Mouse (Mus musculus) right cerebral cortex, postnatal 4 days (tissue): ENCODE measurements at regions not wholly inside any gene's neighbourhood (a gene's known extent, or its start where the extent isn't known, plus 50 kb on each side); places are given as distances from the start of the nearest gene placed in this dataset.

Experiments used
- DNase-seq: peaks from one replicate; pipeline ENCODE4 v3.0.0-alpha.2; 2022

GRCm38 (mm10) chr8:126669919-126670318 is 76.1 kb upstream of the Irf2bp2 start:
- no peak for DNase-seq

- DNase-seq: no peak
Observed at GRCm38 (mm10) chr8:126669154-126669553, 75.4 kb upstream of the Irf2bp2 start.

GRCm38 (mm10) chr8:126668657-126669025 is 74.9 kb upstream of the Irf2bp2 start:
- peak; percentile 38 for DNase-seq

- DNase-seq: peak; percentile 64
Observed at GRCm38 (mm10) chr8:126667721-126668656, 74.2 kb upstream of the Irf2bp2 start.

GRCm38 (mm10) chr8:126667086-126667720 is 73.4 kb upstream of the Irf2bp2 start:
- no peak for DNase-seq

GRCm38 (mm10) chr8:126666327-126667085 is 72.7 kb upstream of the Irf2bp2 start:
- peak; percentile 100 for DNase-seq

GRCm38 (mm10) chr8:126665581-126666241 is 71.9 kb upstream of the Irf2bp2 start:
- DNase-seq: peak; percentile 61

GRCm38 (mm10) chr8:126664891-126665290 is 71.1 kb upstream of the Irf2bp2 start:
- DNase-seq: no peak

- no peak for DNase-seq
Observed at GRCm38 (mm10) chr8:126662797-126663784, 69.3 kb upstream of the Irf2bp2 start.

- DNase-seq: no peak
Observed at GRCm38 (mm10) chr8:126662151-126662550, 68.4 kb upstream of the Irf2bp2 start.

GRCm38 (mm10) chr8:126661511-126662142 is 67.8 kb upstream of the Irf2bp2 start:
- DNase-seq: no peak

GRCm38 (mm10) chr8:126660658-126661316 is 67.0 kb upstream of the Irf2bp2 start:
- no peak for DNase-seq

GRCm38 (mm10) chr8:126659691-126660657 is 66.2 kb upstream of the Irf2bp2 start:
- no peak for DNase-seq

GRCm38 (mm10) chr8:126657546-126657945 is 63.8 kb upstream of the Irf2bp2 start:
- DNase-seq: no peak

GRCm38 (mm10) chr8:126656554-126657260 is 62.9 kb upstream of the Irf2bp2 start:
- no peak for DNase-seq

GRCm38 (mm10) chr8:126655565-126655964 is 61.8 kb upstream of the Irf2bp2 start:
- no peak for DNase-seq

GRCm38 (mm10) chr8:126654353-126654752 is 60.6 kb upstream of the Irf2bp2 start:
- no peak for DNase-seq

GRCm38 (mm10) chr8:126652151-126652550 is 58.4 kb upstream of the Irf2bp2 start:
- DNase-seq: no peak

GRCm38 (mm10) chr8:126650945-126651344 is 57.2 kb upstream of the Irf2bp2 start:
- DNase-seq: no peak
